Comparison of ENCODE assay signal across 8 mouse cellular contexts in genomic region chr4:45851640-45852051, GRCm38 (mm10). TPM values are rescaled to one million over a fixed set of nuclear protein-coding genes. Genes with fewer than 3 reads are reported as not detected.
DNase-seq lines count a peak whose midpoint lies in the region; ATAC-seq and TF ChIP-seq lines count a peak whose summit lies in the region.

No protein-coding gene starts in this region.

- H3K4me1 ChIP-seq in intestine, embryonic 16.5 days (ENCODE audit: control insufficient read depth, insufficient read depth, low read length), result peaks cover 27% of the 10 kb centered on the region

- peak overlapping the region; percentile 58; the same call in 1 of the 2 replicates for H3K27ac ChIP-seq in intestine, embryonic 16.5 days (ENCODE audit: low read length)

- H3K4me2 ChIP-seq in intestine, embryonic 16.5 days (ENCODE audit: low read depth, low read length), result no peak overlapping the region

- CTCF ChIA-PET in Patski (lab: Charles Lee), result no interaction called here

- H3K27me3 ChIP-seq in Patski, result no peaks in the 10 kb centered on the region
- H3K27me3 ChIP-seq in intestine, embryonic 16.5 days (replicated peaks; ENCODE audit: control insufficient read depth, insufficient read depth, low read length), result no peaks in the 10 kb centered on the region

- POLR2A ChIA-PET in Patski (lab: Charles Lee), result no interaction called here

- H3K4me3 ChIP-seq in intestine, embryonic 16.5 days (ENCODE audit: low read length), result no peak overlapping the region

- ATAC-seq in Patski, result peak; percentile 42
- peak; percentile 82 for ATAC-seq in intestine, embryonic 16.5 days
- no peak for ATAC-seq in granulocyte monocyte progenitor cell, adult 5-6 weeks (replicated peaks; ENCODE audit: poor library complexity, severe bottlenecking)

- no peak for DNase-seq in Patski (ENCODE audit: low read depth, low spot score)
- peak; percentile 84 for DNase-seq in adrenal gland, adult 8-10 months
- peak; percentile 9 to 34 for DNase-seq in lung, adult 18-20 months
- no peak for DNase-seq in left cerebral cortex, adult 8-10 months (ENCODE audit: low spot score in 2 of 2)
- no peak for DNase-seq in layer of hippocampus, adult 18-20 months (ENCODE audit: low spot score in 2 of 2)
- DNase-seq in ovary, postnatal 14 days (ENCODE audit: low spot score), result no peak

- 25% methylated on average over 3 of the region's 3 CpGs for WGBS in intestine, embryonic 16.5 days

- peaks cover 3% of the 10 kb centered on the region; the same call in 1 of the 2 replicates for H3K36me3 ChIP-seq in intestine, embryonic 16.5 days (ENCODE audit: control insufficient read depth, insufficient read depth, low read length)

- no peak for TF ChIP-seq CTCF in Patski (IDR thresholded peaks at IDR 0.05)

- in situ Hi-C loops in Patski (cut with MboI; ENCODE audit: low pct_unique_long_range_greater_than_20kb), result loop anchor here (10.0 kb wide), 2 partner anchors 437 to 567 kb away; no protein-coding TSS in a partner anchor

- H3K9ac ChIP-seq in intestine, embryonic 16.5 days (ENCODE audit: low read depth, low read length), result no peak overlapping the region

- no peaks in the 10 kb centered on the region for H3K9me3 ChIP-seq in intestine, embryonic 16.5 days (ENCODE audit: control insufficient read depth, low read length)

RNA-seq across cellular contexts. Expression of gene Stra6l, which starts 3.2 kb away (rescaled TPM):
- 0.47 TPM for polyA plus RNA-seq in Patski (2021)
- total RNA-seq in adrenal gland, adult 8-10 months (2022), result under 1 TPM; 0.31 to 0.58 (median 0.49) TPM
- polyA plus RNA-seq in intestine, embryonic 16.5 days (2015; fragmentation: Nextera tagmentation; extraction: Ambion mirVana), result 9.7 and 13.3 TPM in 2 replicates
- under 1 TPM in 2 of 4 experiments, not detected in 2; 0.11 to 0.16 TPM for total RNA-seq in left cerebral cortex, adult 8-10 months (2022)
- 0.69 TPM in 1 of 2 replicates, not detected in the other for total RNA-seq in granulocyte monocyte progenitor cell, adult 5-6 weeks (2014; fragmentation: Nextera tagmentation)
- total RNA-seq in granulocyte monocyte progenitor cell, adult 5-6 weeks (2017), result 0.09 and 0.10 TPM in 2 replicates
- total RNA-seq in layer of hippocampus, adult 18-20 months (2021), result not detected

RNA-seq across cellular contexts. Expression of gene Igfbpl1, which starts 24.9 kb away (rescaled TPM):
- polyA plus RNA-seq in Patski (2021), result not detected
- total RNA-seq in adrenal gland, adult 8-10 months (2022), result under 1 TPM; 0.20 to 0.67 (median 0.26) TPM
- 0.24 and 0.34 TPM in 2 replicates for polyA plus RNA-seq in intestine, embryonic 16.5 days (2015; fragmentation: Nextera tagmentation; extraction: Ambion mirVana)
- 1 to 10 TPM in 3 of 4 experiments, under 1 TPM in 1; 0.62 to 2.9 (median 2.1) TPM for total RNA-seq in left cerebral cortex, adult 8-10 months (2022)
- not detected in 2 replicates for total RNA-seq in granulocyte monocyte progenitor cell, adult 5-6 weeks (2014; fragmentation: Nextera tagmentation)
- total RNA-seq in granulocyte monocyte progenitor cell, adult 5-6 weeks (2017), result not detected in 2 replicates
- total RNA-seq in layer of hippocampus, adult 18-20 months (2021), result 1 to 10 TPM in 1 of 2 experiments, under 1 TPM in 1; 0.43 to 1.4 TPM

RNA-seq across cellular contexts. Expression of gene Ccdc180, which starts 38.5 kb away (rescaled TPM):
- not detected for polyA plus RNA-seq in Patski (2021)
- under 1 TPM in 3 of 4 experiments, not detected in 1; 0.08 to 0.59 (median 0.56) TPM for total RNA-seq in adrenal gland, adult 8-10 months (2022)
- 0.15 and 0.16 TPM in 2 replicates for polyA plus RNA-seq in intestine, embryonic 16.5 days (2015; fragmentation: Nextera tagmentation; extraction: Ambion mirVana)
- under 1 TPM; 0.21 to 0.44 (median 0.36) TPM for total RNA-seq in left cerebral cortex, adult 8-10 months (2022)
- 0.32 and 1.4 TPM in 2 replicates for total RNA-seq in granulocyte monocyte progenitor cell, adult 5-6 weeks (2014; fragmentation: Nextera tagmentation)
- 0.17 and 0.31 TPM in 2 replicates for total RNA-seq in granulocyte monocyte progenitor cell, adult 5-6 weeks (2017)
- total RNA-seq in layer of hippocampus, adult 18-20 months (2021), result under 1 TPM; 0.36 to 0.79 TPM

RNA-seq across cellular contexts. Expression of gene Aldh1b1, which starts 52.8 kb away (rescaled TPM):
- 0.08 TPM for polyA plus RNA-seq in Patski (2021)
- 10 to 100 TPM; 39.2 to 46.2 (median 41.9) TPM for total RNA-seq in adrenal gland, adult 8-10 months (2022)
- 638 and 702 TPM in 2 replicates for polyA plus RNA-seq in intestine, embryonic 16.5 days (2015; fragmentation: Nextera tagmentation; extraction: Ambion mirVana)
- 1 to 10 TPM; 7.0 to 8.8 (median 7.8) TPM for total RNA-seq in left cerebral cortex, adult 8-10 months (2022)
- 15.1 and 16.2 TPM in 2 replicates for total RNA-seq in granulocyte monocyte progenitor cell, adult 5-6 weeks (2014; fragmentation: Nextera tagmentation)
- total RNA-seq in granulocyte monocyte progenitor cell, adult 5-6 weeks (2017), result 45.3 and 54.8 TPM in 2 replicates
- total RNA-seq in layer of hippocampus, adult 18-20 months (2021), result 1 to 10 TPM; 7.4 to 8.5 TPM

Comparison
In these comparisons a context has a peak if more than half of its experiments do, and no peak if none do; other contexts are left out.
1. DNase-seq: peak in adrenal gland, adult 8-10 months (single experiment) and lung, adult 18-20 months (2 of 2); none in Patski (single experiment), left cerebral cortex, adult 8-10 months (0 of 2), layer of hippocampus, adult 18-20 months (0 of 2) and ovary, postnatal 14 days (single experiment).